Comparison of ENCODE assay signal across 15 mouse cellular contexts in genomic region chr5:97839924-97840279, GRCm38 (mm10).
"Had no signal": no experiment of that assay in that cellular context is flagged by ENCODE, and none has a peak within 500 bp of the region (broad histone marks: within the 10 kb centered on the region; RNA-seq: fewer than 3 reads in every experiment).

No protein-coding gene starts in this region.

- H3K4me3 ChIP-seq: layer of hippocampus, adult 2 months; liver, embryonic 13.5 days had no signal

- DNase-seq: kidney, adult 11 months; kidney, adult 9 months; kidney, postnatal 14 days; layer of hippocampus, adult 9-11 months; liver, embryonic 13.5 days; lung, embryonic 14.5 days; midbrain, embryonic 14.5 days; right cerebral cortex, adult 18-20 months; right cerebral cortex, postnatal 14 days; spleen, adult 18-20 months; thymus, adult 18-20 months; thymus, postnatal 36 days had no signal

- H3K27ac ChIP-seq: layer of hippocampus, adult 2 months; liver, embryonic 13.5 days; macrophage had no signal

- H3K27me3 ChIP-seq: liver, embryonic 13.5 days had no signal

- H3K9me3 ChIP-seq: liver, embryonic 13.5 days had no signal

- H3K36me3 ChIP-seq: liver, embryonic 13.5 days had no signal

- H3K4me1 ChIP-seq: liver, embryonic 13.5 days had no signal

- ATAC-seq: lung, postnatal 0 days had no signal
